Mouse (Mus musculus) forebrain, embryonic 10.5 days (tissue): ENCODE measurements around the gene Fam126a. TPM values are rescaled to one million over a fixed set of nuclear protein-coding genes. Genes with fewer than 3 reads are reported as not detected.

Source experiments
- DNase-seq: peaks from one replicate; pipeline ENCODE4 v3.0.0-alpha.2; 2017; ENCODE audit warnings: low spot score; ENCODE audit errors: extremely low spot score
- H3K27ac ChIP-seq: fragments of 300-500 bp; sonication (generic); 2 replicates; pipeline ENCODE4 v1.5.1; 2016; ENCODE audit warnings: mild to moderate bottlenecking
- H3K27me3 ChIP-seq: fragments of 300-500 bp; sonication (generic); 2 replicates; pipeline ENCODE4 v1.6.1; 2016; ENCODE audit warnings: mild to moderate bottlenecking; ENCODE audit not compliant: poor library complexity, severe bottlenecking
- H3K36me3 ChIP-seq: fragments of 300-500 bp; sonication (generic); replicated peaks from 2 replicates; pipeline ENCODE4 v1.6.1; 2016; ENCODE audit warnings: mild to moderate bottlenecking, moderate library complexity
- H3K4me1 ChIP-seq: fragments of 300-500 bp; sonication (generic); 2 replicates; pipeline ENCODE4 v1.6.1; 2016
- H3K4me3 ChIP-seq: fragments of 300-500 bp; sonication (generic); 2 replicates; pipeline ENCODE4 v1.5.1; 2016; ENCODE audit warnings: mild to moderate bottlenecking, moderate library complexity
- H3K9me3 ChIP-seq: fragments of 300-500 bp; sonication (generic); 2 replicates; pipeline ENCODE4 v1.6.1; 2016; ENCODE audit warnings: mild to moderate bottlenecking, moderate library complexity
- WGBS: fragments of 180-500 bp; shearing (Covaris S2); methylation state at CpG from one replicate; pipeline ENCODE4 v1.1.7; 2016; 5-methylcytosine and 5-hydroxymethylcytosine counted together
- polyA plus RNA-seq: library from polyadenylated mRNA; unstranded; fragments of >200 nt; fragmentation: Nextera tagmentation; extraction: Ambion mirVana; gene quantifications from 2 replicates; pipeline ENCODE4 v1.2.1, GENCODE M21; 2016

Gene Fam126a
- polyA plus RNA-seq, 1 experiment from 2014 or later: 29.0 TPM

- H3K27me3 ChIP-seq: no peaks in the 10 kb centered on the region
- DNase-seq: no peak
- no peak overlapping the region for H3K27ac ChIP-seq
- no peak overlapping the region for H3K4me3 ChIP-seq
- 85% methylated on average over 9 of the region's 9 CpGs for WGBS
- no peaks in the 10 kb centered on the region for H3K36me3 ChIP-seq
- no peaks in the 10 kb centered on the region for H3K4me1 ChIP-seq
- H3K9me3 ChIP-seq: peaks cover 7% of the 10 kb centered on the region
These were observed 23.0 kb upstream of the Fam126a start for GRCm38 (mm10) chr5:24053245-24054190.

- no peak for DNase-seq
- no peaks in the 10 kb centered on the region for H3K4me1 ChIP-seq
- 71% methylated on average over 16 of the region's 16 CpGs for WGBS
These were observed 21.5 kb upstream of the Fam126a start for GRCm38 (mm10) chr5:24051755-24052675.

GRCm38 (mm10) chr5:24047821-24048220, 17.3 kb upstream of the Fam126a start:
- DNase-seq: no peak
- H3K4me3 ChIP-seq: no peak overlapping the region
- H3K9me3 ChIP-seq: no peaks in the 10 kb centered on the region
- no peaks in the 10 kb centered on the region for H3K27me3 ChIP-seq
- WGBS: 38% methylated on average over 1 of the region's 1 CpGs
- H3K4me1 ChIP-seq: 0 out of 2 replicates have a peak, but pooled peaks cover 3% of the 10 kb centered on the region
- H3K36me3 ChIP-seq: no peaks in the 10 kb centered on the region
- H3K27ac ChIP-seq: no peak overlapping the region

More at GRCm38 (mm10) chr5:24051755-24052675, 21.5 kb upstream of the Fam126a start:
- no peak overlapping the region for H3K4me3 ChIP-seq
- peaks cover 7% of the 10 kb centered on the region for H3K9me3 ChIP-seq
- H3K27ac ChIP-seq: no peak overlapping the region
- H3K36me3 ChIP-seq: no peaks in the 10 kb centered on the region
- no peaks in the 10 kb centered on the region for H3K27me3 ChIP-seq

GRCm38 (mm10) chr5:24047001-24047400, 16.5 kb upstream of the Fam126a start:
- no peaks in the 10 kb centered on the region for H3K9me3 ChIP-seq
- DNase-seq: no peak
- H3K4me3 ChIP-seq: no peak overlapping the region
- H3K36me3 ChIP-seq: no peaks in the 10 kb centered on the region
- H3K4me1 ChIP-seq: 0 out of 2 replicates have a peak, but pooled peaks cover 3% of the 10 kb centered on the region
- 86% methylated on average over 7 of the region's 7 CpGs for WGBS
- H3K27ac ChIP-seq: no peak overlapping the region
- H3K27me3 ChIP-seq: no peaks in the 10 kb centered on the region

GRCm38 (mm10) chr5:24045998-24046631, 15.6 kb upstream of the Fam126a start:
- Histone ChIP-seq H3K27me3 (no peaks in the 10 kb centered on the region), H3K36me3 (no peaks in the 10 kb centered on the region), H3K27ac (no peak overlapping the region), H3K4me3 (no peak overlapping the region), H3K4me1 (0 out of 2 replicates have a peak, but pooled peaks cover 3% of the 10 kb centered on the region), H3K9me3 (no peaks in the 10 kb centered on the region)
- no peak for DNase-seq
- 71% methylated on average over 4 of the region's 4 CpGs for WGBS

GRCm38 (mm10) chr5:24044387-24044786, 13.9 kb upstream of the Fam126a start:
- H3K27me3 ChIP-seq: no peaks in the 10 kb centered on the region
- 0 out of 2 replicates have a peak, but pooled peaks cover 3% of the 10 kb centered on the region for H3K4me1 ChIP-seq
- 61% methylated on average over 1 of the region's 1 CpGs for WGBS

GRCm38 (mm10) chr5:24043367-24043766, 12.9 kb upstream of the Fam126a start:
- Histone ChIP-seq H3K27me3 (no peaks in the 10 kb centered on the region), H3K4me1 (0 out of 2 replicates have a peak, but pooled peaks cover 3% of the 10 kb centered on the region), H3K4me3 (no peak overlapping the region), H3K27ac (no peak overlapping the region), H3K36me3 (no peaks in the 10 kb centered on the region), H3K9me3 (no peaks in the 10 kb centered on the region)
- WGBS: 93% methylated on average over 2 of the region's 2 CpGs
- no peak for DNase-seq

More at GRCm38 (mm10) chr5:24044387-24044786, 13.9 kb upstream of the Fam126a start:
- no peaks in the 10 kb centered on the region for H3K36me3 ChIP-seq
- H3K27ac ChIP-seq: no peak overlapping the region
- no peaks in the 10 kb centered on the region for H3K9me3 ChIP-seq
- no peak overlapping the region for H3K4me3 ChIP-seq
- DNase-seq: no peak

GRCm38 (mm10) chr5:24041341-24041852, 10.9 kb upstream of the Fam126a start:
- H3K4me3 ChIP-seq: no peak overlapping the region
- no peaks in the 10 kb centered on the region for H3K36me3 ChIP-seq
- DNase-seq: no peak
- 88% methylated on average over 4 of the region's 4 CpGs for WGBS
- H3K27ac ChIP-seq: no peak overlapping the region
- no peaks in the 10 kb centered on the region for H3K27me3 ChIP-seq
- 0 out of 2 replicates have a peak, but pooled peaks cover 3% of the 10 kb centered on the region for H3K4me1 ChIP-seq
- no peaks in the 10 kb centered on the region for H3K9me3 ChIP-seq

GRCm38 (mm10) chr5:24040601-24041000, 10.1 kb upstream of the Fam126a start:
- Histone ChIP-seq H3K4me1 (no peaks in the 10 kb centered on the region), H3K4me3 (no peak overlapping the region), H3K27me3 (no peaks in the 10 kb centered on the region), H3K27ac (no peak overlapping the region), H3K9me3 (no peaks in the 10 kb centered on the region), H3K36me3 (no peaks in the 10 kb centered on the region)
- no peak for DNase-seq

GRCm38 (mm10) chr5:24039423-24039822, 8.9 kb upstream of the Fam126a start:
- no peaks in the 10 kb centered on the region for H3K4me1 ChIP-seq
- no peak overlapping the region for H3K4me3 ChIP-seq
- no peaks in the 10 kb centered on the region for H3K27me3 ChIP-seq
- WGBS: 86% methylated on average over 5 of the region's 5 CpGs
- no peak for DNase-seq
- no peaks in the 10 kb centered on the region for H3K9me3 ChIP-seq
- no peaks in the 10 kb centered on the region for H3K36me3 ChIP-seq
- no peak overlapping the region for H3K27ac ChIP-seq

GRCm38 (mm10) chr5:24038819-24039218, 8.3 kb upstream of the Fam126a start:
- no peak overlapping the region for H3K4me3 ChIP-seq
- 84% methylated on average over 5 of the region's 5 CpGs for WGBS
- no peaks in the 10 kb centered on the region for H3K9me3 ChIP-seq
- H3K27ac ChIP-seq: no peak overlapping the region
- no peak for DNase-seq
- no peaks in the 10 kb centered on the region for H3K36me3 ChIP-seq
- no peaks in the 10 kb centered on the region for H3K4me1 ChIP-seq
- H3K27me3 ChIP-seq: no peaks in the 10 kb centered on the region

- H3K36me3 ChIP-seq: no peaks in the 10 kb centered on the region
- H3K9me3 ChIP-seq: no peaks in the 10 kb centered on the region
- no peaks in the 10 kb centered on the region for H3K4me1 ChIP-seq
- no peak for DNase-seq
- 93% methylated on average over 2 of the region's 2 CpGs for WGBS
- H3K27me3 ChIP-seq: no peaks in the 10 kb centered on the region
- no peak overlapping the region for H3K4me3 ChIP-seq
- H3K27ac ChIP-seq: no peak overlapping the region
These were observed 7.7 kb upstream of the Fam126a start for GRCm38 (mm10) chr5:24038190-24038589.
